Mouse (Mus musculus): ENCODE measurements around the gene Ak4.
"Not testable (repeated sequence)": the region's sequence is repeated elsewhere in the genome, so short reads cannot be mapped to it uniquely, and the experiment has no call there.

DNA sequence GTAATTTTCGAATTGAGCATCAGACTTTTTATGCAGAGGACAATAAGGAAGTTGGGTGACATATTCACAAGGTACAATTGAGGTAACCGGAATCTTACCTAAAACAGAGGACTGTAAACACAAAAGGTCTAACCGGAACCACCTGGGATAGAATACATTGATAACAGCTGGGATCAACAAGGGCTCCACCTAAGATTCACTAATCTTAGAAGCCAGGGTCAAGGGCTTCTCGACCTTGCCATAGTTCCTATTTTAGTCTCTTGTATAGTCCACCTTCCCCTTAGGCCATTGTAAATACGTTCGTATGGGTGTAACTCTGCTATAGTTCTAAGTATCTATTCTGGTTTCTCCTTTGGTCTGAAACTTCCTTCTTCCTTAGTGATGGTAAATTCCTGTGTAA, 30.4 kb upstream of the Ak4 start:
- TF ChIP-seq ZC3H11A (IDR thresholded peaks at IDR 0.05; ENCODE audit: borderline replicate concordance, low read depth, low read length); MAFK (IDR thresholded peaks at IDR 0.05; ENCODE audit: insufficient read depth, low read depth, low read length); HCFC1 (IDR thresholded peaks at IDR 0.05; ENCODE audit: borderline replicate concordance, insufficient read depth, low read length); ZNF384 (IDR thresholded peaks at IDR 0.05; ENCODE audit: low read depth, low read length); CHD2 (IDR thresholded peaks at IDR 0.05; ENCODE audit: low read depth, low read length): not testable (repeated sequence)

All from ES-E14 (cell line).